Mouse (Mus musculus) MEL (cell line): ENCODE results near the gene Hcrtr1. TPM values are rescaled to one million over a fixed set of nuclear protein-coding genes. Genes with fewer than 3 reads are reported as not detected.

Source experiments
- DNase-seq: peaks from one replicate; pipeline ENCODE4 v3.0.0; 2011; ENCODE audit warnings: low read depth, low spot score
- H3K27ac ChIP-seq: 2 replicates; pipeline ENCODE4 v1.5.1; 2012; ENCODE audit warnings: low read depth, mild to moderate bottlenecking, control low read depth, low read length, moderate library complexity; ENCODE audit not compliant: control insufficient read depth
- H3K27me3 ChIP-seq, 2 experiments: fragments of 150-350 bp in 1 of 2; sonication (generic) in 1 of 2; 2 replicates each; pipeline ENCODE4 v1.6.1; 2012; ENCODE audit warnings: low read length in 2 of 2, mild to moderate bottlenecking in 2 of 2, improper control_type of control experiment in 1 of 2, moderate library complexity in 1 of 2; ENCODE audit not compliant: insufficient read depth in 2 of 2, control insufficient read depth in 1 of 2
- H3K36me3 ChIP-seq, 2 experiments: 2 replicates each; pipeline ENCODE4 v1.6.1; 2012 to 2014; ENCODE audit warnings: low read length in 2 of 2, improper control_type of control experiment in 1 of 2, inconsistent platforms in 1 of 2, mild to moderate bottlenecking in 1 of 2; ENCODE audit not compliant: insufficient read depth in 2 of 2, control insufficient read depth in 1 of 2
- H3K4me1 ChIP-seq, 2 experiments: fragments of 150-350 bp in 1 of 2; sonication (generic) in 1 of 2; 2 replicates each; pipeline ENCODE4 v1.6.1; 2012; ENCODE audit warnings: low read length in 2 of 2, improper control_type of control experiment in 1 of 2, mild to moderate bottlenecking in 1 of 2; ENCODE audit not compliant: insufficient read depth in 2 of 2, control insufficient read depth in 1 of 2
- H3K4me3 ChIP-seq, 2 experiments: fragments of 150-350 bp in 1 of 2; sonication (generic) in 1 of 2; 2 replicates each; pipeline ENCODE4 v1.5.1; 2012; ENCODE audit warnings: low read depth in 2 of 2, low read length in 2 of 2, mild to moderate bottlenecking in 2 of 2, moderate library complexity in 2 of 2, control low read depth in 1 of 2, improper control_type of control experiment in 1 of 2; ENCODE audit not compliant: control insufficient read depth in 1 of 2, insufficient read depth in 1 of 2
- H3K79me2 ChIP-seq: 2 replicates; pipeline ENCODE4 v1.6.1; 2012; ENCODE audit warnings: mild to moderate bottlenecking, low read length, moderate library complexity; ENCODE audit not compliant: control insufficient read depth, poor library complexity, insufficient read depth
- H3K9ac ChIP-seq: 2 replicates; pipeline ENCODE4 v1.6.1; 2012; ENCODE audit warnings: low read depth, mild to moderate bottlenecking, control low read depth, low read length, moderate library complexity; ENCODE audit not compliant: control insufficient read depth, poor library complexity, severe bottlenecking
- H3K9me3 ChIP-seq: fragments of 150-350 bp; sonication (generic); replicated peaks from 2 replicates; pipeline ENCODE4 v1.6.1; 2012; ENCODE audit warnings: mild to moderate bottlenecking, low read length, improper control_type of control experiment, moderate library complexity; ENCODE audit not compliant: insufficient read depth
- BHLHE40 ChIP-seq: IDR thresholded peaks from 2 replicates; pipeline ENCODE4 v1.6.1; 2012; ENCODE audit warnings: low read depth, mild to moderate bottlenecking, inconsistent platforms, low read length, improper control_type of control experiment, borderline replicate concordance
- CHD1 ChIP-seq: IDR thresholded peaks from 2 replicates; pipeline ENCODE4 v1.6.1; 2012; ENCODE audit warnings: low read depth, mild to moderate bottlenecking, inconsistent platforms, low read length, improper control_type of control experiment
- ELF1 ChIP-seq: IDR thresholded peaks from 2 replicates; pipeline ENCODE4 v1.6.1; 2014; ENCODE audit warnings: low read depth, mild to moderate bottlenecking, inconsistent platforms, low read length, improper control_type of control experiment, moderate library complexity
- GATA1 ChIP-seq: IDR thresholded peaks from 2 replicates; pipeline ENCODE4 v1.6.1; 2011; ENCODE audit warnings: low read depth, low read length, improper control_type of control experiment
- MAFK ChIP-seq: IDR thresholded peaks from 2 replicates; pipeline ENCODE4 v1.6.1; 2011; ENCODE audit warnings: low read depth, mild to moderate bottlenecking, low read length, improper control_type of control experiment, borderline replicate concordance
- MEF2A ChIP-seq: IDR thresholded peaks from 2 replicates; pipeline ENCODE4 v1.6.1; 2014; ENCODE audit warnings: low read depth, mild to moderate bottlenecking, inconsistent platforms, low read length, improper control_type of control experiment; ENCODE audit not compliant: poor library complexity, insufficient replicate concordance, severe bottlenecking; ENCODE audit errors: extremely low read depth
- MXI1 ChIP-seq: IDR thresholded peaks from 2 replicates; pipeline ENCODE4 v1.6.1; 2011; ENCODE audit warnings: mild to moderate bottlenecking, low read depth, low read length, improper control_type of control experiment
- NELFE ChIP-seq: IDR thresholded peaks from 2 replicates; pipeline ENCODE4 v1.6.1; 2011; ENCODE audit warnings: low read depth, low read length, improper control_type of control experiment
- NRF1 ChIP-seq: IDR thresholded peaks from 2 replicates; pipeline ENCODE4 v1.6.1; 2014; ENCODE audit warnings: low read depth, mild to moderate bottlenecking, inconsistent platforms, low read length, improper control_type of control experiment, moderate library complexity; ENCODE audit not compliant: poor library complexity, insufficient read depth, severe bottlenecking
- RAD21 ChIP-seq: IDR thresholded peaks from 2 replicates; pipeline ENCODE4 v1.6.1; 2011; ENCODE audit warnings: mild to moderate bottlenecking, low read depth, low read length, improper control_type of control experiment
- USF1 ChIP-seq: IDR thresholded peaks from 2 replicates; pipeline ENCODE4 v1.6.1; 2014; ENCODE audit warnings: low read depth, mild to moderate bottlenecking, inconsistent platforms, low read length, improper control_type of control experiment, moderate library complexity
- USF2 ChIP-seq, 2 experiments: IDR thresholded peaks; 2 replicates each; pipeline ENCODE4 v1.6.1; 2011 to 2012; ENCODE audit warnings: improper control_type of control experiment in 2 of 2, low read length in 2 of 2, borderline replicate concordance in 1 of 2, inconsistent platforms in 1 of 2, low read depth in 1 of 2, mild to moderate bottlenecking in 1 of 2; ENCODE audit not compliant: insufficient read depth in 1 of 2
- ZC3H11A ChIP-seq: IDR thresholded peaks from 2 replicates; pipeline ENCODE4 v1.6.1; 2012; ENCODE audit warnings: low read depth, mild to moderate bottlenecking, inconsistent platforms, low read length, improper control_type of control experiment
- ZNF384 ChIP-seq: IDR thresholded peaks from 2 replicates; pipeline ENCODE4 v1.6.1; 2012; ENCODE audit warnings: low read depth, mild to moderate bottlenecking, inconsistent platforms, low read length, improper control_type of control experiment
- polyA plus RNA-seq, 2 experiments: library from polyadenylated mRNA; stranded (reverse) in 1 of 2; unstranded in 1 of 2; fragments of >175 nt in 1 of 2; fragments of >200 nt in 1 of 2; gene quantifications; 2 replicates each; pipeline versions ENCODE4 v1.2.1 to v1.2.4; 2012; ENCODE audit warnings: low replicate concordance in 2 of 2, low read depth in 1 of 2; ENCODE audit not compliant: insufficient read length in 2 of 2, insufficient read depth in 1 of 2, missing spikeins in 1 of 2
- total RNA-seq: library from RNA; depleted of rRNA; stranded (reverse); fragments of 300-350 nt; gene quantifications from 2 replicates; pipeline ENCODE4 v1.2.3, GENCODE M21; 2012

Gene Hcrtr1
- total and polyA plus RNA-seq, 3 experiments: not detected

GRCm38 (mm10) chr4:130130082-130130481 lies 9.1 kb downstream of the Hcrtr1 start:
- Histone ChIP-seq H3K79me2 (no peaks in the 10 kb centered on the region), H3K9ac (no peak overlapping the region), H3K27ac (no peak overlapping the region)
- TF ChIP-seq NELFE (no peak), RAD21 (no peak), NRF1 (no peak), ZC3H11A (no peak)
- TF ChIP-seq, all 39 proteins: peak for 0
- H3K4me3 ChIP-seq: no peak overlapping the region
- peaks cover 0 to 13% of the 10 kb centered on the region in 2 experiments; a peak in 2 of 4 replicates for H3K4me1 ChIP-seq
- DNase-seq: no peak
- H3K27me3 ChIP-seq: no peaks in the 10 kb centered on the region
- H3K36me3 ChIP-seq: 0 out of 4 replicates have a peak, but pooled peaks cover 0 to 2% of the 10 kb centered on the region in 2 experiments
- H3K9me3 ChIP-seq: no peaks in the 10 kb centered on the region

GRCm38 (mm10) chr4:130128907-130129306 lies 10.3 kb downstream of the Hcrtr1 start:
- H3K9ac ChIP-seq: no peak overlapping the region
- no peak for TF ChIP-seq GATA1
- TF ChIP-seq MEF2A: no peak
- TF ChIP-seq ZNF384: no peak
- TF ChIP-seq BHLHE40: no peak
- no peak for TF ChIP-seq ELF1
- TF ChIP-seq CHD1: no peak
- no peak for TF ChIP-seq MAFK
- no peak for TF ChIP-seq USF2 (IDR thresholded peaks at IDR 0.05; ENCODE audit: borderline replicate concordance in 1 of 2, insufficient read depth in 1 of 2, low read depth in 1 of 2, low read length in 2 of 2)
- no peak for TF ChIP-seq USF1
- no peak for TF ChIP-seq MXI1
- TF ChIP-seq, all 39 proteins: peak for 0
- Histone ChIP-seq H3K79me2 (no peaks in the 10 kb centered on the region), H3K9me3 (no peaks in the 10 kb centered on the region), H3K4me1 (peaks cover 0 to 13% of the 10 kb centered on the region in 2 experiments; a peak in 2 of 4 replicates), H3K4me3 (no peak overlapping the region), H3K36me3 (0 out of 4 replicates have a peak, but pooled peaks cover 0 to 2% of the 10 kb centered on the region in 2 experiments), H3K27me3 (no peaks in the 10 kb centered on the region), H3K27ac (no peak overlapping the region)
- no peak for DNase-seq
